Mouse (Mus musculus) olfactory bulb, adult 2 months (tissue): Measurements from ENCODE around the gene Erv3.

Source experiments
- CTCF ChIP-seq: fragments of 200-500 bp; IDR thresholded peaks from 2 replicates; pipeline ENCODE4 v1.5.1; 2012; ENCODE audit warnings: low read depth, mild to moderate bottlenecking, low read length, moderate library complexity; ENCODE audit not compliant: insufficient read depth
- POLR2A ChIP-seq: fragments of 200-500 bp; IDR thresholded peaks from 2 replicates; pipeline ENCODE4 v1.6.1; 2012; ENCODE audit warnings: mild to moderate bottlenecking, low read depth, low read length, moderate library complexity; ENCODE audit not compliant: insufficient read depth

DNA sequence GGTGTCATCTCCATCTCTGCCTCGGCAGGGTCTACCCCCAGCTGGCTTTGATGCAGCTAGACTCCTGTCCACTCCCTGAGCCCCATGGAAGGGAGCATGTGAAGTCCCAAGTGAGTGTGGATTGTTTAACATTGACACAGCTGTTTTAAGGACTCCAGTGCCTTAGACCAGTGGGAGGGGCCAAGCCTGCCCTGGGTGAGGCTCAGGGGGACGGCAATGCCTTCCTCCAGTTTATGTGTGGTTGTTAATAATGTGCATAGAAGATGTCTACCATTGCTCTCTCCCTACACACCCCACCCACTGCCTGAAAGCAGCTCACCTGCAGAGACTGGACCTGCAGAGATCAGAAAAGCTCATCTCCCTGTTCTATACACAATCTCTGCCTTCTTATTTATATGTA is 35.6 kb downstream of the Erv3 start:
- TF ChIP-seq POLR2A (no peak), CTCF (no peak)
